Mouse (Mus musculus) heart, embryonic 16.5 days (tissue): ENCODE results near the gene Bcl2l14. TPM values are rescaled to one million over a fixed set of nuclear protein-coding genes. Genes with fewer than 3 reads are reported as not detected.

Experiments used
- ATAC-seq: fragments of 200-750 bp; cut with Nextera tagmentation; replicated peaks from 2 replicates; pipeline ENCODE4 v1.8.0; 2017; ENCODE audit warnings: moderate number of reproducible peaks; ENCODE audit not compliant: insufficient read depth, low FRiP score; ENCODE audit errors: extremely low read depth
- H3K27ac ChIP-seq: fragments of 300-500 bp; sonication (generic); 2 replicates; pipeline ENCODE4 v1.5.1; 2014; ENCODE audit warnings: mild to moderate bottlenecking, low read length, control low read depth, moderate library complexity
- H3K27me3 ChIP-seq: fragments of 300-500 bp; sonication (generic); 2 replicates; pipeline ENCODE4 v1.6.1; 2014; ENCODE audit warnings: low read length, mixed read lengths; ENCODE audit not compliant: control insufficient read depth, insufficient read depth
- H3K36me3 ChIP-seq: fragments of 300-500 bp; sonication (generic); 2 replicates; pipeline ENCODE4 v1.6.1; 2014; ENCODE audit not compliant: control insufficient read depth, insufficient read depth
- H3K4me1 ChIP-seq: fragments of 300-500 bp; sonication (generic); 2 replicates; pipeline ENCODE4 v1.6.1; 2014; ENCODE audit warnings: low read length, mixed read lengths; ENCODE audit not compliant: control insufficient read depth, insufficient read depth
- H3K4me2 ChIP-seq: fragments of 300-500 bp; sonication (generic); 2 replicates; pipeline ENCODE4 v1.6.1; 2014; ENCODE audit warnings: low read depth, mild to moderate bottlenecking, control low read depth, low read length
- H3K4me3 ChIP-seq: fragments of 300-500 bp; sonication (generic); 2 replicates; pipeline ENCODE4 v1.5.1; 2014; ENCODE audit warnings: mild to moderate bottlenecking, control low read depth, low read length
- H3K9ac ChIP-seq: fragments of 300-500 bp; sonication (generic); 2 replicates; pipeline ENCODE4 v1.6.1; 2014; ENCODE audit warnings: low read length, control low read depth
- H3K9me3 ChIP-seq: fragments of 300-500 bp; sonication (generic); replicated peaks from 2 replicates; pipeline ENCODE4 v1.6.1; 2016; ENCODE audit warnings: low read length; ENCODE audit not compliant: control insufficient read depth
- WGBS: fragments of 180-500 bp; shearing (Covaris S2); extraction: QIAGEN DNeasy Blood & Tissue Kit; methylation state at CpG from one replicate; pipeline ENCODE4 v1.1.7; 2014; 5-methylcytosine and 5-hydroxymethylcytosine counted together
- polyA plus RNA-seq: library from polyadenylated mRNA; unstranded; fragments of >200 nt; fragmentation: Nextera tagmentation; extraction: Ambion mirVana; gene quantifications from 2 replicates; pipeline ENCODE4 v1.2.1, GENCODE M21; 2015

Bcl2l14 gene
- polyA plus RNA-seq, 1 experiment from 2014 or later: 5.2 TPM

DNA sequence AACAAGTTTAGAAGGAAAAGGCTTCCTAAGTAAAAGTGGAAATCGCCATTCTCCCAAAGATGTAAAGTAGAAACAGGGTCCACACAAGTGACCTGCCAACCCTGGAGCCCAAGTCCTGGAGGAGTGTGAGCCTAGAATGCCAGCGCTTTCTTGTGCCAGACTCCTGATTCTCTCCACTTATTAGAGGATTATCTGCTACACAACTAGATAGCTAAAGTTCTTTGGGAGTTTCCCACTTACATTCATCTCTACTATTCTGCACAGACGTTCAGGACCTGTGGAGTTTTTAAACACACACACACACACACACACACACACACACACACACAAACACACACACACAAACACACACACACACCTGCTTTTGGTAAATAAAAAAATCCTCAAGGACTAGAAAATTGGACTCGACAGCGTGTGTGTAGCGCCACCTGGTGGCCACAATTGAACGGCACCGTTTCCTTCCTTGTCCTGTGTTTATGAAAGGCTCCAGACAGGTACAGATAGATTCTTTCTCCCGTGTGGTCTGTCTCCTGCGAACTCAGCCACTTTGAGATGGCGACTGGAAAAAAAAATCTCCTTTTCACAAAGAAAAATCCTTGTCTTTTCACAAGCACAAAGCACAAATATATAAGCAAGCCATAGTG lies 6.7 kb upstream of the Bcl2l14 start:
- no peak overlapping the region for H3K4me2 ChIP-seq
- ATAC-seq: no peak
- 16% methylated on average over 11 of the region's 11 CpGs for WGBS

DNA sequence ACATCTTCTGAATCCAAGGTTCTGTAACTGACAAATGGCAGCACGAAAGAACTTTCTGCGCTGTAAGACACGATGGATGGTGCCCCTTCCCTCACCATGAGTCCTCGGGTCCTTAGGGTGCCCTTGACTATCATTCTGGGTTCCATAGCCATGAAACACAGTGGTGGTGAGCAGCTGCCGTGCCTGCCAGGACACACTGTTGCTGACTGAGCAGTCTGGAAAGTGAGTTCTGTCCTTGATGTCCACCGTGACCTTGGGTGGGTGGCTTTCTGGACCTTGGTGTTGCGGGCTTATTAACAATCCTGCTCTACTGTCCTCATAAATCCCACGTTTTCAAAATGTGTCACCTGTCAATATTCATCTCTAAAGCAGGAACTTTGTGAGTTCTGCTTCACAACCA lies 6.2 kb upstream of the Bcl2l14 start:
- ATAC-seq: no peak
- Histone ChIP-seq H3K4me3 (no peak overlapping the region), H3K9ac (no peak overlapping the region), H3K4me1 (no peaks in the 10 kb centered on the region), H3K27ac (no peak overlapping the region), H3K36me3 (no peaks in the 10 kb centered on the region), H3K4me2 (no peak overlapping the region), H3K27me3 (no peaks in the 10 kb centered on the region), H3K9me3 (no peaks in the 10 kb centered on the region)
- 56% methylated on average over 8 of the region's 8 CpGs for WGBS

More for the DNA sequence above, 6.7 kb upstream of the Bcl2l14 start:
- Histone ChIP-seq H3K9ac (no peak overlapping the region), H3K9me3 (no peaks in the 10 kb centered on the region), H3K27ac (no peak overlapping the region), H3K4me1 (no peaks in the 10 kb centered on the region), H3K27me3 (no peaks in the 10 kb centered on the region), H3K36me3 (no peaks in the 10 kb centered on the region), H3K4me3 (no peak overlapping the region)

DNA sequence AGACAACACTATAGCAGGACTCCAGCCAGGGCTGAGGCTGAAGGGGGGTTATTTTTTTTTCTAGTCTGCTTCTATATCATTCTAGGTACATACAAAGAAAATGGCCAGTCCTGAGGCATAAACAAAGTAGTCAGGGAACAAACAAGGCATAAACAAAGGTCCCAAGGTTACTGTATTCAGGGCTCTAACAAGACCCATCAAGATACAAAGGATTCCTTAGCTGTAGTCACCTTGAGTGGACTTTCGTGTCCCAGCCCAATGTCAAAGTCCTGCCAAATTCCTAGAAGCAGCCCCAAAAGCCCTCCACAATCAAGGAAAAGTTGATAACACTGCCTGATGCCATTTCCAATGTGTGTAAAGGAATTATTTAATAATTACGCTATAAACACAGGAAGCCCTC lies 5.3 kb upstream of the Bcl2l14 start:
- Histone ChIP-seq H3K9me3 (no peaks in the 10 kb centered on the region), H3K27ac (no peak overlapping the region), H3K36me3 (no peaks in the 10 kb centered on the region), H3K27me3 (no peaks in the 10 kb centered on the region), H3K4me2 (no peak overlapping the region), H3K9ac (no peak overlapping the region), H3K4me1 (no peaks in the 10 kb centered on the region), H3K4me3 (no peak overlapping the region)
- no peak for ATAC-seq
- 78% methylated on average over 2 of the region's 2 CpGs for WGBS

DNA sequence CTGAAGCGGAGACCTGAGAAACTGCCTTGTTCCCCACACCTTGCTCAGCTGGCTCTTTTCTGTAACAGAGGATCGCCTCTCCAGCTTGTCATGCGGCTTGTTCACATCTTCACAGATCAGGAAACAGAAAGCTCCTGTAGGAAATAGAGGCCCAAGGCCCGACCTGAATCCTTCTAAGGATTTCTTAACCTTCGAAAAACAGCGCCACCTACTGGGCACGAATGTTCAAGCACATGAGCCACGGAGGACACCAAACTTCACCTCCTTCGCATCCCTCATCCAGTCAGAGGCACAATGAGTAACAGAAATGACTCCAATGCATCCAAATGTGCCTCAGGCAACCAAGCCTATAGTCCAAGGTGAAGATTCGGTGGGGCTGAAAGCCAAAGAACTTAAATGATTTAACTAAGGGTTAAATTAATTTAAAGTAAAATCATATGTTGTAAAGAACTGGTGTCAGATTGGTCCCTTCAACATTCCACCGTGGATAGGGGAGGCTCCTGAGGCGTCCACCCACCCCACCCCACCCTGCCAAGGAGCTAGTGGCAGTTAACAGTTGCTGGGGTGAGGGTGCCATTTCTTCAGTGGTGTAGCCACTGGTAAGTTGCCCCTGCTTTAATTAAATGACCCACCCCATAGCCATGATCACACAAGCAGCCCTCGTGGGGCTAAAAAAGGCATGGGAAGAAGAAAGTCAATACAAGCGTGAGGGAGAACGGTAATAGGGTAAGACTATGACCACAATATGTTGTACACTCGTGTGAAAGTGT lies 7.0 kb downstream of the Bcl2l14 start:
- no peaks in the 10 kb centered on the region for H3K36me3 ChIP-seq
- ATAC-seq: no peak
- H3K27me3 ChIP-seq: no peaks in the 10 kb centered on the region
- peak overlapping the region; percentile 18; the same call in 1 of the 2 replicates for H3K4me2 ChIP-seq
- no peaks in the 10 kb centered on the region for H3K4me1 ChIP-seq
- no peak overlapping the region for H3K27ac ChIP-seq
- no peak overlapping the region for H3K4me3 ChIP-seq
- no peaks in the 10 kb centered on the region for H3K9me3 ChIP-seq
- 39% methylated on average over 16 of the region's 16 CpGs for WGBS
- H3K9ac ChIP-seq: no peak overlapping the region

DNA sequence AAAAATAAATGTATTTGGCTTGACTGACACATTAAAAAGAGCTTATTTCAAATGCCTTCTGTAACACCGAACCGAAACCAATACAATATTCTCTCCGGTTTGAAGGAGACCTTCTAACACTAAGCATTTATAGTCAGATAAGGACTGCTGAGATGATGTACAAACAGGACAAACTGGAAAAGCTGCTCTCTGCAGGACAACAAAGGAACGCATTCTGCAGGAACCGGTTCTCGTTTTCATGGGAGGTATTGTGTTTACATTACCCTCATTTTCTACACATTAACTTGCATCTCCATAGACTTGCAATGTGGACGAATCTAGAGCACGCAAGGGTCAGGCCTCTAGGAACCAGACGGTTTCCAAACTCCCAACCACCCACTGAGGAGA lies 7.6 kb downstream of the Bcl2l14 start:
- Histone ChIP-seq H3K4me1 (no peaks in the 10 kb centered on the region), H3K27ac (no peak overlapping the region), H3K9ac (no peak overlapping the region), H3K36me3 (no peaks in the 10 kb centered on the region), H3K4me2 (no peak overlapping the region), H3K4me3 (no peak overlapping the region), H3K27me3 (no peaks in the 10 kb centered on the region), H3K9me3 (no peaks in the 10 kb centered on the region)
- no peak for ATAC-seq
- 74% methylated on average over 9 of the region's 9 CpGs for WGBS

DNA sequence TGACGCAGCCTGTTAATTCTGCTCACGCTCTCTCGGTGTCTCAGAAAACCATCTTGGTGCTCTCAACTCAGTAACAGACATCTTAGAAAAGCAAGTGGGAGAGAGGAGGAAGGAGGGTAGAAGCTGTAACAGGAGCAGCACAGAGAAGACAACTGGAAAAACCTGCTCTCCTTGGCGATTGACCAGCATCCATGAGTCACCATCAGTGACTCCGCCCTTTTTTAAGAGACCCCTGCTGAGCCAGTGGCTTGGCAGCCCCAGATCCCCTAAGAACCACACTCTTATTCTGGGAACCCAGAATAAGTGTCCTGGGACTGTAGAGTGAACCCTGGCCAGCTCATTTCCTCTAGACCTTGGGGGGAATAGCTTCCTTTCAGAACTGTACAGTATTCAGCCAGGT lies 11.1 kb downstream of the Bcl2l14 start:
- Histone ChIP-seq H3K9me3 (no peaks in the 10 kb centered on the region), H3K27me3 (no peaks in the 10 kb centered on the region), H3K9ac (no peak overlapping the region), H3K4me1 (no peaks in the 10 kb centered on the region), H3K4me2 (no peak overlapping the region), H3K4me3 (no peak overlapping the region), H3K36me3 (no peaks in the 10 kb centered on the region), H3K27ac (no peak overlapping the region)
- WGBS: 57% methylated on average over 5 of the region's 5 CpGs
- no peak for ATAC-seq

DNA sequence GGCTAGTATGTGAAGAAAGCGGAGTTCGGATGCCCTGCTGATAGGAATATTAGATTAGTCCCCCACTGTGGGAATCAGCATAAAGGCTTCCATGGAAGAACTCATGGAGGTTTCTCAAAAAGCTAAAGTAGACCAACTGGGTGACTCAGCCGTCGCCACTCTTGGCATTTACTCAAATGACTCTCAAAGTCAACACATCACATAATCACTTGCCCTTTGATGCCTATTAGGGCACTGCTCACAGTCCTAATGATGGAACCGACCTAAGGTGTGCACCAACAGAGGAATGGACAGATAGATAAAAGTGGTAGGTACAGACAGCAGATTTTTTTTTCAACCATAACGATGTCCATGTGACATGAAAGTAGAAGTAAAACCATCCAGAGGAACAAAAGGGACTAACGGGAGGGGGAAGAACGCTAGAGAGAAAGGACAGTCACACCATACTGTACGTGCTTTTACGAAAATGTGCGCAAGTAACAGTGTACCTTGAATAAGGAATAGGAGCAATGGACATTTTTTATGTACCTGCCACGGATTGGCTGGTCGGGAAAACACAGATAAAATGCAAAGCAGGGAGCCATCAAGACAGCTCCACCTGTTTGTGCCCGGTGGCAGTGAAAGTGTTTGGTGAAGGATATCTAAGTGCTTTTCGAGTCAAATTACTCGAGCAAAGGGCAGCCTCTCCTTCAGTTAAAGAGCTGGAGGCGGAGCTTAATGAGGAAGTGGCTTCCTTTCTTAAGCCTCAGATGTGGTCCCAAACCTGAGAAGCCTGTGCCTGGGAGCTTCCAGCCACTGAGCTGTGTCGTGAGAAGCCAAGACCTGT lies 17.8 kb downstream of the Bcl2l14 start:
- Histone ChIP-seq H3K4me3 (peak overlapping the region; percentile 31), H3K4me2 (peak overlapping the region; percentile 16), H3K4me1 (no peaks in the 10 kb centered on the region), H3K9me3 (no peaks in the 10 kb centered on the region), H3K36me3 (no peaks in the 10 kb centered on the region), H3K9ac (no peak overlapping the region), H3K27ac (no peak overlapping the region), H3K27me3 (no peaks in the 10 kb centered on the region)
- peak; percentile 54 for ATAC-seq
- 50% methylated on average over 18 of the region's 18 CpGs for WGBS

DNA sequence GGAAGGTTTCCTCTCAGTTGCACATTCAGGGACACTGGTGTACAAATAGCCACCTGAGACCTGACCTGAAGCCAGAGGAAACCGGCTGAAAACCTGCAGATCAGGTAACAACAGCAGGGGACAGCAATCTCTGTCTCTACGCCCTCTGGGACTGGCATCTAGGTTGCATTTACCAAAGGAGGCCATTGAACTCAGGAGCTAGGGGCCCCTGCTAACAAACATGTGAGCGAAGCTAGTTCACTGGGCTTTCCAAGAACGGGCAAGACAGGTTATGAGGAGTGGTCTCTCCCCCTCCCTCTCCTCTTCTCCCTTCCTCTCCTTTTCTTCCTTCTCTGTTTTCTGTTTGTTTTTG lies 18.4 kb downstream of the Bcl2l14 start:
- Histone ChIP-seq H3K9ac (no peak overlapping the region), H3K27me3 (no peaks in the 10 kb centered on the region), H3K4me2 (peak overlapping the region; percentile 16), H3K4me3 (peak overlapping the region; percentile 31), H3K9me3 (no peaks in the 10 kb centered on the region), H3K4me1 (no peaks in the 10 kb centered on the region), H3K27ac (no peak overlapping the region), H3K36me3 (no peaks in the 10 kb centered on the region)
- ATAC-seq: no peak
- WGBS: 55% methylated on average over 4 of the region's 4 CpGs

DNA sequence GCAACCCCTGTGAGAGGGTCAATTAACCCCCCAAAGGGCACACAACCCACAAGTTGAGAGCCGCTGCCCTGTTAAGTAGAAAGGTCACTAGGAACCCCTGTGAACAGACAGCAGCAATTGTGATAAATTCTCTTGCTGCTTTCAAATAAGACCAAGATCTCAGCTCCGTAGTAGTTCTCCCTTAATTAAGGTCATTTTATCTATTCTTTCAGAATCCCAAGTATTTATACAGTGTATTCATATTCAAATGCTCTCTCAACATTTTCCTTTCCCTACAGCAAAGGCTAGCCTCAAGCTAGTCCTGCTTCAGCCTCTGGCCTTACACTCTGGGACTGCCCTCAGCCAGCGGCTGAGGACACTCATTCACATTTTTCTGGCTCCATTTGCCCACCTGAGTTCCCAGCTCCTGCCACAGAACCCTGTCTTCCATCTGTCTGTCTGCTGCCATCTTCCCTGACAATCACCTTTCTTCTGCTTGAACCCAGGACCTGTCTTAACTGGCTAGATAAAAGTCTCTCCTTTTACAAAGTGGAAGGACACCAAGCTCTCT lies 20.5 kb downstream of the Bcl2l14 start:
- H3K9ac ChIP-seq: no peak overlapping the region
- H3K27me3 ChIP-seq: no peaks in the 10 kb centered on the region
- H3K4me2 ChIP-seq: no peak overlapping the region
- no peak overlapping the region for H3K27ac ChIP-seq
- H3K36me3 ChIP-seq: no peaks in the 10 kb centered on the region
- ATAC-seq: no peak
- WGBS: 73% methylated on average over 3 of the region's 3 CpGs
- H3K4me1 ChIP-seq: no peaks in the 10 kb centered on the region
- no peak overlapping the region for H3K4me3 ChIP-seq
- H3K9me3 ChIP-seq: no peaks in the 10 kb centered on the region
